Mouse (Mus musculus) olfactory bulb, adult 2 months (tissue): ENCODE measurements around the gene Fbxl2.

Experiments
- CTCF ChIP-seq: fragments of 200-500 bp; IDR thresholded peaks from 2 replicates; pipeline ENCODE4 v1.5.1; 2012; ENCODE audit warnings: low read depth, mild to moderate bottlenecking, low read length, moderate library complexity; ENCODE audit not compliant: insufficient read depth
- POLR2A ChIP-seq: fragments of 200-500 bp; IDR thresholded peaks from 2 replicates; pipeline ENCODE4 v1.6.1; 2012; ENCODE audit warnings: mild to moderate bottlenecking, low read depth, low read length, moderate library complexity; ENCODE audit not compliant: insufficient read depth

DNA sequence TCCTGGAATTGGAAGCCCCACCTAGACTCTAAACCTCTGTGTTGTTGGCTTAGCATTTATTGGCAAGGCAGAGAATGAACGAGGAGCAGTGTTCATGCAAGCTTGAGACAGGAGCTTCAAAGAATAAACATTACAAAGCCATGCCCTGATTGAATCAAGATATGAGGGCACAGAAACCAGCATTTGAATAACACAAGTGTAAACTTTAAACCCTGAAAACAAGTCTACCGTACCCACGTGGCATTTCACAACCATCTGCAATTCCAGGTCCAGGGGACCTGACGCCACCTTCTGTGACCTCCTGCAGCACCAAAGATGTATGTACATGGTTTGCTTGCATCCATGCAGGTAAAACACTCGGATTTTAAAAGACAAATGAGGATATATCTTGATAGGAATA lies 123.3 kb downstream of the Fbxl2 start:
- TF ChIP-seq CTCF (no peak), POLR2A (no peak)
